Mouse (Mus musculus) testis, adult 2 months (tissue): ENCODE measurements at regions not wholly inside any gene's neighbourhood (a gene's known extent, or its start where the extent isn't known, plus 50 kb on each side); places are given as distances from the start of the nearest gene placed in this dataset.

ENCODE experiments used
- CTCF ChIP-seq: fragments of 200-500 bp; IDR thresholded peaks from 2 replicates; pipeline ENCODE4 v1.5.1; 2012; ENCODE audit warnings: low read depth, mild to moderate bottlenecking, inconsistent platforms, low read length, moderate library complexity; ENCODE audit not compliant: control insufficient read depth, insufficient read depth, insufficient replicate concordance
- POLR2A ChIP-seq: fragments of 200-500 bp; IDR thresholded peaks from 2 replicates; pipeline ENCODE4 v1.6.1; 2012; ENCODE audit warnings: low read depth, mild to moderate bottlenecking, inconsistent platforms, low read length, moderate library complexity; ENCODE audit not compliant: control insufficient read depth

DNA sequence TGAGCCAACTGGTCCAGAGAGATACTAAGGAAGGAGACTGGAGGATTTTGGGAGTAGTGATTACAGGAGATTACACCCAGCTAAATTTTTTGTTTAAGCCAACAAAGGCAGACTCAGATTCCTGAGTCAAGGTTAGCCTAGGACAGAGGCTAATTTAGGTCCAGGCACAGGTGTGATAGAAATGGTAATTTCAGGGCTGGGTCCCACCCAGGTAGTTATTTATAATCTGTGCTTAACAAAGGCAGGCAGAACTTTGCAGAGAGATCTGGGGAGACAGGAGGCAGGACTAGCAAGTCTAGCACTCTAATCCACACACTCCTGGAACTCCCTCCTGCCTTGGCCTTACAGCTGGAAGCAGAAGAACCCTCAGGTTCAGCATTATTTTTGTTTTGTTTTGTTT lies 172.4 kb downstream of the Iqub start:
- no peak for TF ChIP-seq POLR2A
- TF ChIP-seq CTCF = no peak
